Mouse (Mus musculus) midbrain, embryonic 14.5 days (tissue): ENCODE measurements around the gene Glce. TPM values are rescaled to one million over a fixed set of nuclear protein-coding genes. Genes with fewer than 3 reads are reported as not detected.
A peak's percentile ranks its signal among the peaks of the same experiment; 100 is the strongest.

Source experiments
- ATAC-seq: fragments of 200-750 bp; cut with Nextera tagmentation; 2 replicates; pipeline ENCODE4 v1.8.0; 2017; ENCODE audit warnings: moderate number of reproducible peaks, moderate library complexity; ENCODE audit not compliant: low FRiP score, low TSS enrichment
- DNase-seq: peaks from one replicate; pipeline ENCODE4 v3.0.0-alpha.2; 2015
- H3K27ac ChIP-seq: fragments of 300-500 bp; sonication (generic); replicated peaks from 2 replicates; pipeline ENCODE4 v1.5.1; 2014; ENCODE audit warnings: mild to moderate bottlenecking, low read depth, low read length, moderate library complexity
- H3K27me3 ChIP-seq: fragments of 300-500 bp; sonication (generic); 2 replicates; pipeline ENCODE4 v1.6.1; 2014; ENCODE audit warnings: low read length, control low read depth, mixed read lengths; ENCODE audit not compliant: control insufficient read depth, insufficient read depth
- H3K36me3 ChIP-seq: fragments of 300-500 bp; sonication (generic); 2 replicates; pipeline ENCODE4 v1.6.1; 2014; ENCODE audit warnings: low read length, control low read depth; ENCODE audit not compliant: control insufficient read depth, insufficient read depth
- H3K4me1 ChIP-seq: fragments of 300-500 bp; sonication (generic); 2 replicates; pipeline ENCODE4 v1.6.1; 2014; ENCODE audit warnings: mild to moderate bottlenecking, antibody characterized with exemption, low read length, control low read depth; ENCODE audit not compliant: control insufficient read depth, insufficient read depth
- H3K4me2 ChIP-seq: fragments of 300-500 bp; sonication (generic); 2 replicates; pipeline ENCODE4 v1.6.1; 2014; ENCODE audit warnings: mild to moderate bottlenecking, low read length, moderate library complexity
- H3K4me3 ChIP-seq: fragments of 300-500 bp; sonication (generic); replicated peaks from 2 replicates; pipeline ENCODE4 v1.5.1; 2014; ENCODE audit warnings: low read depth, low read length
- H3K9ac ChIP-seq: fragments of 300-500 bp; sonication (generic); replicated peaks from 2 replicates; pipeline ENCODE4 v1.6.1; 2014; ENCODE audit warnings: mild to moderate bottlenecking, low read length, moderate library complexity
- H3K9me3 ChIP-seq: fragments of 300-500 bp; sonication (generic); 2 replicates; pipeline ENCODE4 v1.6.1; 2016; ENCODE audit warnings: low read length, control low read depth, mixed read lengths; ENCODE audit not compliant: control insufficient read depth
- WGBS: fragments of 180-500 bp; shearing (Covaris S2); extraction: QIAGEN DNeasy Blood & Tissue Kit; methylation state at CpG from one replicate; pipeline ENCODE4 v1.1.7; 2014; 5-methylcytosine and 5-hydroxymethylcytosine counted together
- polyA plus RNA-seq: library from polyadenylated mRNA; unstranded; fragments of >200 nt; fragmentation: Nextera tagmentation; extraction: Ambion mirVana; gene quantifications from 2 replicates; pipeline ENCODE4 v1.2.1, GENCODE M21; 2014

Glce gene
- polyA plus RNA-seq, 1 experiment from 2014 or later: 20.2 TPM

DNA sequence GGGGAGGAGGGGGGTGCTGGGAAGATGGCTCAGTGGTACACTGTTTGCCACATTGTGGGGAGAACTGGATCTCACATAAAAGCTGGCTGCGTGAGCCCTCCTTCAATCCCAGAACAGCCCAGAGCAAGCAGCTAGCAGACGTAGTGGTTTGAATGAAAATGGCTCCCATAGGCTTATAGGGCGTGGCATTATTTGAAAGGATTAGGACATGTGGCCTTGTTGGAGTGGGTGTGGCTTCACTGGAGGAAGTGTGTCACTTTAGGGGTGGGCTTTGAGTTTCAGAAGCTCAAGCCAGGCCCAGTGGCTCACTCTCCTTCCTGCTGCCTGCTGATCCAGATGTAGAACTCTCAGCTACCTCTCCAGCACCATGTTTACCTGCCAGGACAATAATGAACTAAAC is 90.2 kb downstream of the Glce start:
- no peaks in the 10 kb centered on the region for H3K27me3 ChIP-seq
- WGBS: 81% methylated on average over 3 of the region's 3 CpGs
- H3K4me3 ChIP-seq: no peak overlapping the region
- no peak overlapping the region for H3K4me2 ChIP-seq
- H3K9me3 ChIP-seq: no peaks in the 10 kb centered on the region
- no peak overlapping the region for H3K27ac ChIP-seq
- no peak overlapping the region for H3K9ac ChIP-seq
- no peaks in the 10 kb centered on the region for H3K4me1 ChIP-seq
- no peaks in the 10 kb centered on the region for H3K36me3 ChIP-seq
- no peak for ATAC-seq
- no peak for DNase-seq

DNA sequence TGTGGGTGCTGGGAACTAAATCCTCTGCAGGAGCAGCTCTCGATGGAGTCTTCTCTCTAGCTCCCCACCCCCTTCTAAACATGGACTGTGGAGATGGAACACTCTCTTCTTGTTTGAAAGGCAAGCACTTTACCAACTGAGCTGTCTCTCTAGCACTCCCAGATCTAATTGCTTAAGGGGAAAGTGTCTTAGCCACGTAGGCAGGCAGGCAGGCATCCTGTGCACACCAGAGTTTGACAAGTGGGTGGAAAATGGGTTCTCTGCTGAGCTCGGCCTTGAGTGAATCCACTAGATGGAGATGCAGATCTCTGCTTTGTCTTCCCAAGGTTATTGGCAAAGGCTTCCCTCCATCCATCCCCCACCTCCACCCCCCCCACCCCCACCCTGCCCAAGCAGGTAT is 94.4 kb downstream of the Glce start:
- 53% methylated on average over 3 of the region's 3 CpGs for WGBS
- Histone ChIP-seq H3K4me1 (peaks cover 7% of the 10 kb centered on the region; the same call in 1 of the 2 replicates), H3K9me3 (no peaks in the 10 kb centered on the region), H3K27ac (no peak overlapping the region), H3K9ac (no peak overlapping the region), H3K4me3 (no peak overlapping the region), H3K36me3 (no peaks in the 10 kb centered on the region), H3K27me3 (peaks cover 13% of the 10 kb centered on the region), H3K4me2 (no peak overlapping the region)
- DNase-seq: no peak
- no peak for ATAC-seq

DNA sequence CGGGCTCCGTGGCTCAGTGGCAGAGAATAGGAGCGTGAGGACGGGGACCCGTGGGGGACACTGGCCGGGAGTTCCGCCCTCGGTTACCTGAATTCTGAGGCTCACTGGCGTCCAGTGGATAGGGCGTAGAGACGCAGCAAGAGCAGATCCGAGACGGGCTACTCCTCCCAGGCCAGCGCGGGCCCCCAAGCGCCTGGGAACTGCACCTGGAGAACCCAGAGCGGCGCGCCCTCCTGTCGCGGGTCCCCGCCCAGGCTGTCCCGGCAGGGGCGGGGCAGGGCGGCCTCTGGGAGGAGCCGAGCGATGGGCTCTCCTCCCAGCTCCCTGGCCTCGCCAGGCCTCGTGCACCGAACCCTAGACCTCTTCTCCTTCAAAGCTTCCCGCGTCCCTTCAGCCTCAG is 95.9 kb downstream of the Glce start, which contains the start of gene Paqr5:
Gene Paqr5, minus strand, starts transcription at position 257 of the 400 bp plus-strand sequence.
- ATAC-seq (no peak), DNase-seq (peak; percentile 19)
- 1% methylated on average over 32 of the region's 32 CpGs for WGBS

DNA sequence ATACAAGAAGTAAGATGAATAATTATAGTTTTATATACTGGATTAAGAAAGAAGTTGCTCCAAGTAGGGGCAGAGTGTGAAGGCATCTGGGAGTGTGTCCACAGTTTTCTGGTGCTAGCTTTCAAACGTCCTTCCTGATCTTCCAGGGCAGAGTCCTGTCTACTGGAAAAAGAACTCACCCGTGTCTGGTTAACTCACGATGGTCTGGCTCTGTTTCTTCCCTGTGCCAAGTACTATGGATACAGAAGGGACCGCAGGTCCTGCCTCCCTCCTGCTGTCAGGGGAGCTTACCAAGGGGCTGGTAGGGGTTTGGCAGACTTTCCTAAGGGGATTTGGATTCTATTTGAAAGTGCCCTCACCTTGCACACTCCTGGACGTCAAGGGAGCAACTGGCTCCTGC is 97.4 kb downstream of the Glce start:
- no peaks in the 10 kb centered on the region for H3K9me3 ChIP-seq
- H3K27ac ChIP-seq: no peak overlapping the region
- H3K27me3 ChIP-seq: peaks cover 13% of the 10 kb centered on the region
- no peak for ATAC-seq
- H3K4me3 ChIP-seq: no peak overlapping the region
- no peak for DNase-seq
- 39% methylated on average over 5 of the region's 5 CpGs for WGBS
- no peak overlapping the region for H3K9ac ChIP-seq
- peaks cover 7% of the 10 kb centered on the region; the same call in 1 of the 2 replicates for H3K4me1 ChIP-seq
- no peak overlapping the region for H3K4me2 ChIP-seq
- no peaks in the 10 kb centered on the region for H3K36me3 ChIP-seq

More for the DNA sequence above, 95.9 kb downstream of the Glce start, which contains the start of gene Paqr5:
- peak within 1 kb of the TSS; percentile 27 for H3K4me3 ChIP-seq
- H3K9me3 ChIP-seq: no peaks in the 10 kb centered on the region
- no peaks in the 10 kb centered on the region for H3K36me3 ChIP-seq
- no peak within 1 kb of the TSS for H3K9ac ChIP-seq
- H3K27me3 ChIP-seq: peaks cover 13% of the 10 kb centered on the region
- H3K27ac ChIP-seq: no peak within 1 kb of the TSS
- peaks cover 7% of the 10 kb centered on the region; the same call in 1 of the 2 replicates for H3K4me1 ChIP-seq
- peak within 1 kb of the TSS; percentile 59 for H3K4me2 ChIP-seq

DNA sequence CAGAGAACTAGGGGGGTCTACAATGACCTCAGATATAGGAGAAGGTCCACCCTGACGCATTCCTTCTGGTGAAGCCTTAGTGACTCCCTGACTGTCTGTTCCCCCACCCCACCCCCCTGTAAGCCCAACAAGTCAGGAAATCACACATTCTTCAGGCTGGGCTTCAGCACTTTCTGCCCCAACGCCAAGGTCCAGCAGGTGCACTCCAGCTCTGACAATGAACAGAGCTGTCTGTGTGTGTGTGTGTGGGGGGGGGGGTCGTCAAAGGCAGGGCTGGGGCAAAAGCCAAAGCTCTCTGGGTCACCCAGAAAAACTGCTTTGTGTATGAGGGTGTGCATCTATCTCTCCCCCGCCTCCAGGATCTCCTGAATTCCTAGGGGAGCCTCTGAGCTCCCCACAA is 98.6 kb downstream of the Glce start:
- peaks cover 13% of the 10 kb centered on the region for H3K27me3 ChIP-seq

DNA sequence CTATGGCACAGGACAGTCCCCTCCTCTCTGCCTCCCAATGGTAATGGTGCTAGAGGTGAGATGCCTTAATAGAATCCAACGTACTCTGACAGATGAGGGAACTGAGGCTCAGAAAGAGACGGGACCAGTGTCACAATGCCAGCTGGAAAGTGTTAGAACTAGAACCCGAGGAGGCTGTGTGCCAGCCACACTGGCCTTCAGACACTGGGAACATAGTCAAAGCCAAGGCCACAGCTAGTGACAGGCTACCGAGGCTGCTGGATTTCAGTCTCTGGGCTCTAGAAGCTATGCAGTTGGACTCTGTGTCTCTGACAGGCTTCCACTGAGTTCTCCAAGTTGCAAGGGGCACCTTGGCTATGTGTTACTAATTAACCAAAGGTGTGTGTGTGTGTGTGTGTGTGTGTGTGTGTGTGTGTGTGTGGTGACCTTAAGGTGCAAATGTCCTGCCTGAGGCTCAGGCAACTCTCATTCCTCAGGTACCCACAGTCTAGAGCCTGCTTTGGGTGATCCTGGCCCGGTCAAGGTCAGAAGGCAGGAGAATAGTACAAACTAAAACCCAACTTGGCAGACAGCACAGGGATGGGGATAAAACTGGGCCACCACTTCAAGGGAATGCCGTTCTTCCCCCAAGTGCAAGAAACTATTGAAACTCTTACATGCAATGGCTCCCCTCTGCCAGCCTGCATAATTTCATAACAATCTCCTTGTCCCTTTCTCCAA is 99.3 kb downstream of the Glce start:
- Histone ChIP-seq H3K9ac (no peak overlapping the region), H3K4me2 (no peak overlapping the region), H3K27ac (no peak overlapping the region), H3K4me3 (no peak overlapping the region), H3K4me1 (peaks cover 7% of the 10 kb centered on the region; the same call in 1 of the 2 replicates), H3K36me3 (no peaks in the 10 kb centered on the region), H3K27me3 (peaks cover 13% of the 10 kb centered on the region), H3K9me3 (no peaks in the 10 kb centered on the region)
- DNase-seq (no peak), ATAC-seq (no peak)
- WGBS: 89% methylated on average over 6 of the region's 6 CpGs

More for the DNA sequence above, 98.6 kb downstream of the Glce start:
- no peak overlapping the region for H3K9ac ChIP-seq
- H3K36me3 ChIP-seq: no peaks in the 10 kb centered on the region
- H3K9me3 ChIP-seq: no peaks in the 10 kb centered on the region
- no peak overlapping the region for H3K4me3 ChIP-seq
- ATAC-seq (no peak), DNase-seq (no peak)
- no peak overlapping the region for H3K27ac ChIP-seq
- peaks cover 7% of the 10 kb centered on the region; the same call in 1 of the 2 replicates for H3K4me1 ChIP-seq
- no peak overlapping the region for H3K4me2 ChIP-seq
- WGBS: 55% methylated on average over 4 of the region's 4 CpGs

DNA sequence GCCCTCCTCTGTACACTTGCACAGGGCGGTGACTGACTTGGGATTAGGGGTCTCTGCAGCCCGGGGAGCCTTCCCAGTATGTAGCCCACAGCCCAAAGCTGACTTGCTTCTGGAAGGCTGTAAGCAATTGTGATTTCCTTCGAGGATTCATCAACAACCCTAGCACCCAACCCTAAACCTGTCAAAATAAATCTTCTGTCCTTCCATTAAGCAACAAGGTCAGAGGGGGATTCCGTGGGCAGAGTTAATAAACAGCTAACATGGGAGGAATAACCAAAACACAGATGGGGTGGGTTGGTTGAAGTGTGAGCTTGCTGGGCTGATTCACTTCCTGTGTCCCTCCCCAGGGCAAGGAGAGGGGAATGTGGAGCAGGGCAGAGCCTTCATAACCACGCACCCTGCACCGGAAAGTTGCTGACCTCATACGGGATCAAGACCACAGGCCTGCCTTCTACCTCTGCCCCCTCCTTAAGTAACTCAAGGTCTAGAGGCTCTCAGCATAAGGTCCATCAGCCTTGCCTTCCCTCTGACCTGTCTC is 100.8 kb downstream of the Glce start:
- H3K4me3 ChIP-seq: no peak overlapping the region
- WGBS: 76% methylated on average over 7 of the region's 7 CpGs
- no peak for ATAC-seq
- H3K27me3 ChIP-seq: peaks cover 7% of the 10 kb centered on the region
- no peak overlapping the region for H3K4me2 ChIP-seq
- no peaks in the 10 kb centered on the region for H3K9me3 ChIP-seq
- H3K27ac ChIP-seq: no peak overlapping the region
- H3K36me3 ChIP-seq: no peaks in the 10 kb centered on the region
- peaks cover 3% of the 10 kb centered on the region; the same call in 1 of the 2 replicates for H3K4me1 ChIP-seq
- H3K9ac ChIP-seq: no peak overlapping the region
- DNase-seq: no peak

DNA sequence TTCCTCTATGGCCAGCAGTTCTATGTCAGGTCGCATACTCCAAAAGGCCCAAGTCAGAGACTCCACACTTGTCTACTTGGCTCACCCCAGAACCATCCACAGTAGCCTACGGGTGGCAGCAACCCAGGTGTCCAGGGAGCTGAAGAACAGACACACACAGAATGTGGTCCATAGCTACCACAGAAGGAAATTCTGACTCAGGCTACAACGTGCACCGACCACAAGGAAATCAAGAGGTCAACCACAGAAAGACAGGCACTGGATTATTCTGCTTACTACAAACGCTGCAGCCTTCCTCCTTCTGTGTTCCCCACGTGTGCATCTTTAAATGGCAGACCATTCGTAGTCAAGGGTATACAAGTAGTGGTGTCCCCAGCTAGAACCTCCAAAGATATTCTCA is 102.2 kb downstream of the Glce start:
- Histone ChIP-seq H3K27me3 (no peaks in the 10 kb centered on the region), H3K9ac (no peak overlapping the region), H3K4me2 (no peak overlapping the region), H3K9me3 (no peaks in the 10 kb centered on the region), H3K27ac (no peak overlapping the region), H3K4me1 (no peaks in the 10 kb centered on the region), H3K36me3 (no peaks in the 10 kb centered on the region), H3K4me3 (no peak overlapping the region)
- 80% methylated on average over 7 of the region's 7 CpGs for WGBS
- no peak for DNase-seq
- no peak for ATAC-seq
